Mouse (Mus musculus) liver, adult 2 months (tissue): ENCODE results near the gene Islr2. TPM values are rescaled to one million over a fixed set of nuclear protein-coding genes. Genes with fewer than 3 reads are reported as not detected.
A peak's percentile ranks its signal among the peaks of the same experiment; 100 is the strongest.

Source experiments
- DNase-seq: peaks from one replicate; pipeline ENCODE4 v3.0.0-alpha.2; 2011; ENCODE audit warnings: low read depth, low spot score; ENCODE audit errors: extremely low read depth
- H3K27ac ChIP-seq: fragments of 200-500 bp; replicated peaks from 2 replicates; pipeline ENCODE4 v1.5.1; 2012; ENCODE audit warnings: low read depth, mild to moderate bottlenecking, control low read depth, inconsistent platforms, low read length; ENCODE audit not compliant: insufficient read depth
- H3K27me3 ChIP-seq: fragments of 200-500 bp; 2 replicates; pipeline ENCODE4 v1.6.1; 2012; ENCODE audit warnings: mild to moderate bottlenecking, moderate library complexity, low read length, inconsistent platforms; ENCODE audit not compliant: control insufficient read depth, insufficient read depth
- H3K36me3 ChIP-seq: fragments of 200-500 bp; 2 replicates; pipeline ENCODE4 v1.6.1; 2012; ENCODE audit warnings: low read length, inconsistent platforms; ENCODE audit not compliant: control insufficient read depth, insufficient read depth
- H3K4me1 ChIP-seq: fragments of 200-500 bp; 2 replicates; pipeline ENCODE4 v1.6.1; 2011; ENCODE audit warnings: low read length; ENCODE audit not compliant: control insufficient read depth, insufficient read depth
- H3K4me3 ChIP-seq: fragments of 200-500 bp; 2 replicates; pipeline ENCODE4 v1.5.1; 2011; ENCODE audit warnings: low read depth, mild to moderate bottlenecking, control low read depth, low read length, moderate library complexity; ENCODE audit not compliant: insufficient read depth
- H3K79me2 ChIP-seq: fragments of 200-500 bp; 2 replicates; pipeline ENCODE4 v1.6.1; 2012; ENCODE audit warnings: inconsistent platforms, mild to moderate bottlenecking, low read length, moderate library complexity; ENCODE audit not compliant: control insufficient read depth, insufficient read depth
- H3K9ac ChIP-seq: fragments of 200-500 bp; 2 replicates; pipeline ENCODE4 v1.6.1; 2012; ENCODE audit warnings: low read depth, mild to moderate bottlenecking, control low read depth, inconsistent platforms, low read length
- CTCF ChIP-seq: fragments of 200-500 bp; IDR thresholded peaks from 2 replicates; pipeline ENCODE4 v1.5.1; 2011; ENCODE audit warnings: low read depth, low read length, control low read depth
- POLR2A ChIP-seq: fragments of 200-500 bp; IDR thresholded peaks from 2 replicates; pipeline ENCODE4 v1.6.1; 2011; ENCODE audit warnings: low read length, control low read depth; ENCODE audit not compliant: insufficient read depth; ENCODE audit errors: extremely low read depth
- WGBS: fragments of 180-500 bp; shearing (Covaris S2); methylation state at CpG from one replicate; pipeline ENCODE4 v1.1.7; 2018; 5-methylcytosine and 5-hydroxymethylcytosine counted together
- polyA plus RNA-seq: library from polyadenylated mRNA; depleted of rRNA; stranded (reverse); fragments of >200 nt; gene quantifications from 2 replicates; pipeline ENCODE4 v1.2.3, GENCODE M21; 2012
- total RNA-seq: library from RNA; depleted of rRNA; stranded (reverse); fragments of >200 nt; gene quantifications from 2 replicates; pipeline ENCODE4 v1.2.3, GENCODE M21; 2014

The Islr2 gene
- total and polyA plus RNA-seq, 2 experiments, result not detected

DNA sequence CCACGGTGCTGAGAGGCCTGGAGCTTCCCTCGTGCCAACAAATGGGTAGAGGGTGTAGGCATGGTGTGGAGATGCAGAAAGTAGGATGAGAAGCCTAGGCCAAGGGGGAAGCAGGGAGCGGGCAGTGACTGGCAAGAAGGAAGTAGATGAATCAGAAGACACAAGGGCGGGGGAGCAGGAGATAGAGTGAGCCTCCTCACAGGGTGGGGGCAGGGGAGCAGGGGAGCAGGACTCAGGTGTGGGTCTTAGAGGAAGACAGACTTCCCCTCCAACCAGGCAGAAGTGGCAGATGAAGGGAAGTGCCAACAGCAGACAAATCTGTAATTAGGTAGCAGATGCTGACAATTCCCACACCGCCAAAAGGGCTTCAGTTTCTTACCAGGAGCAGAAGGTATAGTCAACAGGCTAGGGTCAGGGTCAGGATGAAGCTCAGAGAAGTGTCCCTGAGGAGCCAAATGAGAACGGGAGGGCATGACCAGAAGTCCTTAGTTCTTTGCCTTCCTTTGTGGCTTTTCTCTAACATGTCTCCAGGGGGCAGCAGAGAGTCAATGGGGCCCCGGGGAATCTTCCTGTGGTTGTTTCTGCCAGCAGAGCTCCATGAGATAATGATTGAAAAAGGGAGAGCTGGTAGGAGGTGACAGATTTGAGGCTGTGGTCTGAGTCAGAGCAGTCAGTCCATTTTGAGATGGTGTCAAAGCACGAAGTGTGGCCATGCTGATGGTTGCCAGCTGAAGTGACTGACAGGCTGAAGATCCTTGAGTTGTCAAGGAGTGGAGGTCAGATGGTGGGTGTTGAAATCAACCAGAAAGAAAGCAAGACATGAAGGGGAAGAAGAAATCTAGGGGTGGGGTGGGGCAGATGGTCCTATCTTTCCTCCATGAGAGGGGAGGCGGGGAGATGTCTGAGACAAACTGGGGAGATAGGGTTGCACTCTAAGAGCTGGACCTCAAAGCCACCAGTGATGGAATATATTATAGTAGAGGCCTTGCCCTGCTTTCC is 22.1 kb upstream of the Islr2 start:
- no peak for DNase-seq
- H3K9ac ChIP-seq, result no peak overlapping the region

DNA sequence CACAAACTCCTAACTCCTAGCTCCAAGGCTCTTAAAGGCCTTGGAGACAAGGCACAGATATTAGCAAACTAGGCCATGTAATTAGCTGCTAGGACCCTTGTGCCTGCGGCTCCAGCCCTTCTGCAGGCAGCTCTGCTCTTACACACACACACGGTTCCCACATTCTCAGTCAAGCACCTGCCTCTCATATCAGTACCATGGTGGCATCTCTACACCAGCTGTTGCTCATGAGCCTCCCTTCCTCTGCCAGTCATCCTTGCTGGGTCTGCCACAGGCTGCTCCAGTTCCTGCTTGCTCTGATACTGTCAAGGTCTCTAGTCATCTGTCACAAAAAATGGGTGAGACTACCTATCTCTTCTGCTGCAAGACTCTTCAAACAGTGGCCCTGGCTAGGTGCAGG is 20.2 kb upstream of the Islr2 start:
- H3K36me3 ChIP-seq, result peaks cover 35% of the 10 kb centered on the region
- no peaks in the 10 kb centered on the region for H3K79me2 ChIP-seq
- DNase-seq, result no peak
- H3K9ac ChIP-seq, result no peak overlapping the region
- H3K27me3 ChIP-seq, result no peaks in the 10 kb centered on the region
- H3K27ac ChIP-seq, result no peak overlapping the region
- TF ChIP-seq CTCF, result no peak
- no peak for TF ChIP-seq POLR2A
- H3K4me1 ChIP-seq, result peaks cover 1% of the 10 kb centered on the region; the same call in 1 of the 2 replicates
- 95% methylated on average over 2 of the region's 2 CpGs for WGBS
- H3K4me3 ChIP-seq, result no peak overlapping the region

More for the DNA sequence above, 22.1 kb upstream of the Islr2 start:
- no peaks in the 10 kb centered on the region for H3K27me3 ChIP-seq
- peaks cover 1% of the 10 kb centered on the region; the same call in 1 of the 2 replicates for H3K4me1 ChIP-seq
- H3K79me2 ChIP-seq, result no peaks in the 10 kb centered on the region
- no peak overlapping the region for H3K4me3 ChIP-seq
- peak; percentile 65 for TF ChIP-seq CTCF
- no peak for TF ChIP-seq POLR2A
- WGBS, result 64% methylated on average over 9 of the region's 9 CpGs
- peaks cover 45% of the 10 kb centered on the region for H3K36me3 ChIP-seq
- H3K27ac ChIP-seq, result no peak overlapping the region

DNA sequence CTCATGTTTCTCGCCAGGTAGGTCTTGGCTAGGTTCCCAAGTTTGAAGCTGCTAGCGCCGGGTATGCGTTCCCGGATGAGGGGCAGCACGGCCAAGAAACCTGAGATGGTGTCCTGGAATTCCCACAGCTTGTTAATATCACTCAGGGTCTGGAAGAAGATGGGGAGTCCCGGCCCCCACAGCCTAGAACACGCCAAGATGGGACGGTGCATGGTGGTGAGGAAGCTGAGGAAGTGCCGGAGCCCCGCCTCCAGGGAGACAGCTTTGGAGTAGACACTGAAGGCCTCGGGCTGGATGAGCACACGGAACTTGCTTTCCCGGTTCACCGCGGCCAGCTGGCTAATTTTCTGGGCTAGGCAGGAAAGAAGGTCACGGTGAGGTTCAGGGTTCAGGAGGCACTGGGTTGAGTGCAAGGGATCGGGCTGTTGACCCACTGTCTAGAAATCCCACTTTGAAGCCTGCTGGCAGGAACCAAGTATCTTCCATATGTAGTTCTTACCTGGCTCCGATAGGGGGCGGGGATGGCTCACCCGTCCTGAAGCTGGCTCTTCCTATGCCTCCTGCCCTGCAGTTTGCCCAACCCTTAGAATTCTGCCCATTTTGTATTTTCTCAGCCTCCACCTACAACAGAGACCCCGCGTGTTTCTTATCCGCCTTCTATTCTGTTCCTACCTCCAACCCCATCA is 16.2 kb upstream of the Islr2 start:
- no peaks in the 10 kb centered on the region for H3K79me2 ChIP-seq
- H3K36me3 ChIP-seq, result peaks cover 16% of the 10 kb centered on the region; the same call in 1 of the 2 replicates
- no peak overlapping the region for H3K4me3 ChIP-seq
- TF ChIP-seq CTCF (peak; percentile 79), POLR2A (no peak)
- H3K27ac ChIP-seq, result no peak overlapping the region
- no peaks in the 10 kb centered on the region for H3K4me1 ChIP-seq
- H3K27me3 ChIP-seq, result no peaks in the 10 kb centered on the region
- H3K9ac ChIP-seq, result no peak overlapping the region
- 64% methylated on average over 24 of the region's 24 CpGs for whole genome bisulfite sequencing
- peak; percentile 29 for DNase-seq

DNA sequence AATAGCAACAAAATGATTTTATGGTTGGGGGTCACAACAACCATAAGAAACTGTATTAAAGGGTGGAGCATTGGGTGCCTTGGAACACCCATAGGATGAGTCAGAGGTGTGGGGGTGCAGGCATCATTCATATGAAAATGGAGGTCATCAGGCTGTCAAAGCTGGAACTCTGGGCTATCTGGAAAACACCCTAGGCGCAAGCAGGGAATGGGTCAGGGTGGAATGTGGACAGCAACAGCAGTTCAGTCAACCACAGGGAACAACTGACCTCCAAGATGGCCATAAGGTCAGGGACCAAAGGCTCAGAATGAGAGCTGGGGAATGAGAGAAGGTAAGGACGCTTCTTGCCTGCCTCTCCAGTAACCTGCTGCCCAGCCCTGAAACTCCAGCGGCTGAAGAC is 14.4 kb upstream of the Islr2 start:
- WGBS, result 92% methylated on average over 3 of the region's 3 CpGs

DNA sequence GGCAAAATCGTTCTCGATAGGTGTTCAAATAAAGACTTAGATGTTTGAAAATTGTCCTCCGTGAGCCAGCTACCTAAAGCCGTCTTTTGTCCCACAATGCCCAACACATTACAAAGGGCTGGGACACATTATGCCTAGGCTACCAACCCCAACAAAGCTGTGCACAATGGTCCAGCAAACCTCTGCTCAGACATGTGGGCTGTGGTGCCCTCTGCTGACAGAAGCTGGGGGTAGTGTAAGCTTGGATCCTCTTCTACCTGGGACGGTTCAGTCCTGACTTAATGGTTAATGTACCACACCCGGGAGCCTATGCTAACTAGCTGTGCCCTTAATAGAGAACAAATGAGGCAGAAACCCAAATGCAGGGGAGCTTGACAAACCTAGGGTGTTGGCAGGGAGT is 12.3 kb upstream of the Islr2 start:
- TF ChIP-seq POLR2A (no peak), CTCF (peak; percentile 70)
- no peaks in the 10 kb centered on the region for H3K27me3 ChIP-seq
- no peak overlapping the region for H3K27ac ChIP-seq
- no peaks in the 10 kb centered on the region for H3K4me1 ChIP-seq
- peaks cover 4% of the 10 kb centered on the region; the same call in 1 of the 2 replicates for H3K36me3 ChIP-seq
- H3K79me2 ChIP-seq, result no peaks in the 10 kb centered on the region
- WGBS, result 48% methylated on average over 6 of the region's 6 CpGs
- no peak overlapping the region for H3K4me3 ChIP-seq
- H3K9ac ChIP-seq, result no peak overlapping the region
- DNase-seq, result peak; percentile 8

More for the DNA sequence above, 14.4 kb upstream of the Islr2 start:
- H3K27me3 ChIP-seq, result no peaks in the 10 kb centered on the region
- no peak for DNase-seq
- no peak overlapping the region for H3K9ac ChIP-seq
- TF ChIP-seq CTCF (no peak), POLR2A (no peak)
- peaks cover 9% of the 10 kb centered on the region; the same call in 1 of the 2 replicates for H3K36me3 ChIP-seq
- no peaks in the 10 kb centered on the region for H3K79me2 ChIP-seq
- no peak overlapping the region for H3K4me3 ChIP-seq
- H3K27ac ChIP-seq, result no peak overlapping the region
- H3K4me1 ChIP-seq, result no peaks in the 10 kb centered on the region
